Mouse (Mus musculus): ENCODE measurements around the gene Birc6. TPM values are rescaled to one million over a fixed set of nuclear protein-coding genes. Genes with fewer than 3 reads are reported as not detected.
"Not testable (repeated sequence)": the region's sequence is repeated elsewhere in the genome, so short reads cannot be mapped to it uniquely, and the experiment has no call there.

The Birc6 gene
- total and polyA plus RNA-seq, 2 experiments from 2014 or later: 86.0 to 121 TPM

DNA sequence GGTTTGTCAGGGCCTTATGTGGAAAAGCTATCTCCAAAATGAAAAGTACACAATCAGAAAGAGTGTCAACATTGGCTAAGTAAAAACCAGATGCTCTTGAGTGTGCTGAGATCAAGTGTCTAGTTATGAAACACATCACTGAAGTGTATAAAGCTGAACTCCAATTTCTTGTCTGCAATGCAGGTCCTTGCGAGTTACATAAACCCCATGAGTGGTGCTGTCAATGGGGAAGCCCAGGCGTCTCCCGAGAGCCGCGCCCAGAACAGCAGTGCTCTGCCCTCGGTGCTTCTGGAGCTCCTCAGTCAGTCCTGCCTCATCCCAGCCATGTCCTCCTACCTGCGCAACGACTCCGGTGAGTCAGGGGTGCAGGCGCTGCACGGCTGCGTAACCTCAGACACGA lies 141.9 kb downstream of the Birc6 start:
- Histone ChIP-seq H3K4me2 (ENCODE audit: low read depth) (no peak overlapping the region), H3K27ac (ENCODE audit: low read depth, low read length) (no peak overlapping the region), H3K4me3 (ENCODE audit: low read depth, low read length) (no peak overlapping the region), H3K36me3 (ENCODE audit: insufficient read depth) (peaks cover 28% of the 10 kb centered on the region), H3K9me3 (ENCODE audit: low read length) (no peaks in the 10 kb centered on the region), H3K4me1 (ENCODE audit: insufficient read depth) (no peaks in the 10 kb centered on the region), H3K27me3 (ENCODE audit: insufficient read depth, low read length) (no peaks in the 10 kb centered on the region), H3K9ac (no peak overlapping the region)
- 93% methylated on average over 13 of the region's 13 CpGs for WGBS
- TF ChIP-seq CTCF (IDR thresholded peaks at IDR 0.05; ENCODE audit: low read depth): no peak
- ATAC-seq (no peak), DNase-seq (no peak)

- Histone ChIP-seq H3K27ac (ENCODE audit: low read depth, low read length) (no peak overlapping the region), H3K27me3 (ENCODE audit: insufficient read depth, low read length) (no peaks in the 10 kb centered on the region), H3K9me3 (ENCODE audit: low read length) (no peaks in the 10 kb centered on the region), H3K9ac (no peak overlapping the region), H3K4me1 (ENCODE audit: insufficient read depth) (no peaks in the 10 kb centered on the region), H3K4me2 (ENCODE audit: low read depth) (no peak overlapping the region), H3K4me3 (ENCODE audit: low read depth, low read length) (no peak overlapping the region), H3K36me3 (ENCODE audit: insufficient read depth) (peaks cover 40% of the 10 kb centered on the region)
- 71% methylated on average over 4 of the region's 4 CpGs for WGBS
- peak; percentile 32; the same call in 1 of the 2 replicates for ATAC-seq
- no peak for DNase-seq
- no peak for TF ChIP-seq CTCF (IDR thresholded peaks at IDR 0.05; ENCODE audit: low read depth)
These were observed 144.4 kb downstream of the Birc6 start for GRCm38 (mm10) chr17:74672446-74672845.

DNA sequence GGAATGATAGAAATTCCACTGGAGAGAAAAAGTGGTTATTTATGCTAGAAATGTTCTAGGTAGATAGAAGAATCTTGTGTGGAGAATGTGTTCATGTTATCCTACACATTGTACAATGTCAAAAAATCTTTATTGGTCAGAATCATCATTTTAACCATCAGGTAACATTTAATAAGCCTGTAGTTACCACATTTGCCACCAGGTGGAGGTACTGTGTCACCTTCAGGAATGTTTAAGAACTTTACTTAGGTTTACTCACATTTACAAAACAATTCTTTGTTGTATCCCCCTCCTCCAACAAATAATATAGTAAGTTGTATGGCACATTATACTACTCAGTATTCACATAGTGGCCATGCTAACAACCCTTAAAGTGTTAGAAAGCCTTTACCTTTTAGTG lies 145.2 kb downstream of the Birc6 start:
- Histone ChIP-seq H3K4me2 (ENCODE audit: low read depth) (no peak overlapping the region), H3K27me3 (ENCODE audit: insufficient read depth, low read length) (no peaks in the 10 kb centered on the region), H3K27ac (ENCODE audit: low read depth, low read length) (no peak overlapping the region), H3K4me3 (ENCODE audit: low read depth, low read length) (no peak overlapping the region), H3K9ac (no peak overlapping the region), H3K36me3 (ENCODE audit: insufficient read depth) (peaks cover 45% of the 10 kb centered on the region), H3K4me1 (ENCODE audit: insufficient read depth) (no peaks in the 10 kb centered on the region), H3K9me3 (ENCODE audit: low read length) (no peaks in the 10 kb centered on the region)
- TF ChIP-seq CTCF (IDR thresholded peaks at IDR 0.05; ENCODE audit: low read depth): peak; percentile 76
- ATAC-seq (no peak), DNase-seq (peak; percentile 68)

- H3K4me3 ChIP-seq (ENCODE audit: low read depth, low read length): no peak overlapping the region
These were observed 150.0 kb downstream of the Birc6 start for GRCm38 (mm10) chr17:74678061-74678460.

GRCm38 (mm10) chr17:74684927-74685326 lies 156.8 kb downstream of the Birc6 start:
- Histone ChIP-seq H3K4me3 (ENCODE audit: low read depth, low read length) (no peak overlapping the region), H3K27me3 (ENCODE audit: insufficient read depth, low read length) (no peaks in the 10 kb centered on the region), H3K9ac (no peak overlapping the region), H3K4me2 (ENCODE audit: low read depth) (no peak overlapping the region), H3K4me1 (ENCODE audit: insufficient read depth) (no peaks in the 10 kb centered on the region), H3K27ac (ENCODE audit: low read depth, low read length) (no peak overlapping the region), H3K9me3 (ENCODE audit: low read length) (no peaks in the 10 kb centered on the region), H3K36me3 (ENCODE audit: insufficient read depth) (peaks cover 8% of the 10 kb centered on the region)
- ATAC-seq: no peak
- no peak for TF ChIP-seq CTCF (IDR thresholded peaks at IDR 0.05; ENCODE audit: low read depth)
- no peak for DNase-seq
- WGBS: 95% methylated on average over 3 of the region's 3 CpGs

More at GRCm38 (mm10) chr17:74678061-74678460, 150.0 kb downstream of the Birc6 start:
- Histone ChIP-seq H3K9me3 (ENCODE audit: low read length) (no peaks in the 10 kb centered on the region), H3K4me1 (ENCODE audit: insufficient read depth) (no peaks in the 10 kb centered on the region), H3K36me3 (ENCODE audit: insufficient read depth) (peaks cover 22% of the 10 kb centered on the region), H3K27me3 (ENCODE audit: insufficient read depth, low read length) (no peaks in the 10 kb centered on the region), H3K9ac (no peak overlapping the region), H3K4me2 (ENCODE audit: low read depth) (no peak overlapping the region), H3K27ac (ENCODE audit: low read depth, low read length) (no peak overlapping the region)
- ATAC-seq (no peak), DNase-seq (no peak)
- TF ChIP-seq CTCF (IDR thresholded peaks at IDR 0.05; ENCODE audit: low read depth): no peak
- 93% methylated on average over 8 of the region's 8 CpGs for WGBS

DNA sequence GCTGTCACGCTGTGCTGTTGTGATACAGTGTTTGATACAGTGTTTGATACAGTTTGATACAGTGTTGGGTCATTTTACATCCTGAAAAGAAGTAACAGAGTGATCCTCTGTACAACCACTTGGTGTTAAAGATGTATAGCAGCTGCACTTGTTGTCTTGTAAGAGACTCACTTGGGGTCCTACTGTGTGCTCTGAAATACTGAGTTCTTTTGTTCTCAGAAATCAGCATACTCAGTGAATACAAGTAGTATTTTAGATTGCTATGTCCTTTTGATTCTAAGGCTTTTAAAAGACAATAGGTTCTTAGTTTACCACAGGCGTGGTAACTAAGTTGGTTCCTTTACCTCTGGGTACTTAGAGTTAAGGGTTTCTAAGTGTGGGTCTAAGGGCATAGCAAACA lies 160.5 kb downstream of the Birc6 start:
- Histone ChIP-seq H3K9ac (no peak overlapping the region), H3K4me3 (ENCODE audit: low read depth, low read length) (no peak overlapping the region), H3K27me3 (ENCODE audit: insufficient read depth, low read length) (no peaks in the 10 kb centered on the region), H3K4me2 (ENCODE audit: low read depth) (no peak overlapping the region), H3K9me3 (ENCODE audit: low read length) (no peaks in the 10 kb centered on the region), H3K4me1 (ENCODE audit: insufficient read depth) (no peaks in the 10 kb centered on the region), H3K27ac (ENCODE audit: low read depth, low read length) (no peak overlapping the region), H3K36me3 (ENCODE audit: insufficient read depth) (peaks cover 29% of the 10 kb centered on the region)
- no peak for DNase-seq
- 91% methylated on average over 2 of the region's 2 CpGs for WGBS
- no peak for TF ChIP-seq CTCF (IDR thresholded peaks at IDR 0.05; ENCODE audit: low read depth)
- no peak for ATAC-seq

GRCm38 (mm10) chr17:74689406-74689805 lies 161.3 kb downstream of the Birc6 start:
- no peak overlapping the region for H3K9ac ChIP-seq
- 94% methylated on average over 4 of the region's 4 CpGs for WGBS
- H3K27ac ChIP-seq (ENCODE audit: low read depth, low read length): no peak overlapping the region
- ATAC-seq (no peak), DNase-seq (no peak)
- H3K36me3 ChIP-seq (ENCODE audit: insufficient read depth): peaks cover 30% of the 10 kb centered on the region
- H3K4me1 ChIP-seq (ENCODE audit: insufficient read depth): no peaks in the 10 kb centered on the region
- no peak overlapping the region for H3K4me3 ChIP-seq (ENCODE audit: low read depth, low read length)
- H3K4me2 ChIP-seq (ENCODE audit: low read depth): no peak overlapping the region
- H3K27me3 ChIP-seq (ENCODE audit: insufficient read depth, low read length): no peaks in the 10 kb centered on the region
- H3K9me3 ChIP-seq (ENCODE audit: low read length): no peaks in the 10 kb centered on the region
- no peak for TF ChIP-seq CTCF (IDR thresholded peaks at IDR 0.05; ENCODE audit: low read depth)

DNA sequence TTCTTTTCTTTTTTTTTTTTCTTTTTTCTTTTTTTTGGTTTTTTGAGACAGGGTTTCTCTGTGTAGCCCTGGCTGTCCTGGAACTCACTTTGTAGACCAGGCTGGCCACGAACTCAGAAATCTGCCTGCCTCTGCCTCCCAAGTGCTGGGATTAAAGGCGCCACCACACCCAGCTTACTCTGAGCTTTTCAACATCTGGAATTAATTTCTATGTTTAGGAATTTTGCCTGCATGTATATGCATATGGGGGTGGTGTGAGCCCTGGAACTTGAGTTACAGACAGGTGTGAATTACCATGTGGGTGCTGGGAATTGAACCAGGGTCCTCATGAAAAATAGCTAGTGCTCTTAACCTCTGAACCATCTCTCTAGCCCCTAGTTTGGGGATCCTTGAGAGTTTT lies 173.6 kb downstream of the Birc6 start:
- H3K36me3 ChIP-seq (ENCODE audit: insufficient read depth): peaks cover 54% of the 10 kb centered on the region
- not testable (repeated sequence) for H3K4me1 ChIP-seq (ENCODE audit: insufficient read depth); ATAC-seq

More for the DNA sequence above, 173.6 kb downstream of the Birc6 start:
- WGBS: 100% methylated on average over 2 of the region's 2 CpGs
- not testable (repeated sequence) for H3K27ac ChIP-seq (ENCODE audit: low read depth, low read length); DNase-seq; H3K27me3 ChIP-seq (ENCODE audit: insufficient read depth, low read length); H3K4me2 ChIP-seq (ENCODE audit: low read depth); H3K9me3 ChIP-seq (ENCODE audit: low read length); H3K4me3 ChIP-seq (ENCODE audit: low read depth, low read length); H3K9ac ChIP-seq
